Mouse (Mus musculus) neural tube, embryonic 15.5 days (tissue): ENCODE results near the gene 4933411K16Rik. TPM values are rescaled to one million over a fixed set of nuclear protein-coding genes. Genes with fewer than 3 reads are reported as not detected.

Experiments
- ATAC-seq: fragments of 200-750 bp; cut with Nextera tagmentation; 2 replicates; pipeline ENCODE4 v1.8.0; 2017; ENCODE audit warnings: mild to moderate bottlenecking, moderate TSS enrichment, moderate library complexity; ENCODE audit not compliant: low FRiP score
- H3K27ac ChIP-seq: fragments of 300-500 bp; sonication (generic); replicated peaks from 2 replicates; pipeline ENCODE4 v1.5.1; 2015; ENCODE audit warnings: mild to moderate bottlenecking, inconsistent platforms
- H3K27me3 ChIP-seq: fragments of 300-500 bp; sonication (generic); replicated peaks from 2 replicates; pipeline ENCODE4 v1.6.1; 2015; ENCODE audit warnings: inconsistent platforms
- H3K36me3 ChIP-seq: fragments of 300-500 bp; sonication (generic); 2 replicates; pipeline ENCODE4 v1.6.1; 2015; ENCODE audit warnings: inconsistent platforms
- H3K4me1 ChIP-seq: fragments of 300-500 bp; sonication (generic); 2 replicates; pipeline ENCODE4 v1.6.1; 2015; ENCODE audit warnings: inconsistent platforms
- H3K4me2 ChIP-seq: fragments of 300-500 bp; sonication (generic); 2 replicates; pipeline ENCODE4 v1.6.1; 2015; ENCODE audit warnings: inconsistent platforms, mild to moderate bottlenecking, moderate library complexity
- H3K4me3 ChIP-seq: fragments of 300-500 bp; sonication (generic); replicated peaks from 2 replicates; pipeline ENCODE4 v1.5.1; 2015; ENCODE audit warnings: mild to moderate bottlenecking, inconsistent platforms
- H3K9ac ChIP-seq: fragments of 300-500 bp; sonication (generic); replicated peaks from 2 replicates; pipeline ENCODE4 v1.6.1; 2015; ENCODE audit warnings: mild to moderate bottlenecking, inconsistent platforms
- H3K9me3 ChIP-seq: fragments of 300-500 bp; sonication (generic); replicated peaks from 2 replicates; pipeline ENCODE4 v1.6.1; 2016; ENCODE audit warnings: inconsistent platforms
- WGBS: fragments of 180-500 bp; shearing (Covaris S2); methylation state at CpG from one replicate; pipeline ENCODE4 v1.1.7; 2015; ENCODE audit warnings: mixed read lengths; 5-methylcytosine and 5-hydroxymethylcytosine counted together
- polyA plus RNA-seq: library from polyadenylated mRNA; unstranded; fragments of >200 nt; fragmentation: Nextera tagmentation; extraction: Ambion mirVana; gene quantifications from 2 replicates; pipeline ENCODE4 v1.2.1, GENCODE M21; 2015

4933411K16Rik gene
- polyA plus RNA-seq, 1 experiment from 2014 or later = not detected

DNA sequence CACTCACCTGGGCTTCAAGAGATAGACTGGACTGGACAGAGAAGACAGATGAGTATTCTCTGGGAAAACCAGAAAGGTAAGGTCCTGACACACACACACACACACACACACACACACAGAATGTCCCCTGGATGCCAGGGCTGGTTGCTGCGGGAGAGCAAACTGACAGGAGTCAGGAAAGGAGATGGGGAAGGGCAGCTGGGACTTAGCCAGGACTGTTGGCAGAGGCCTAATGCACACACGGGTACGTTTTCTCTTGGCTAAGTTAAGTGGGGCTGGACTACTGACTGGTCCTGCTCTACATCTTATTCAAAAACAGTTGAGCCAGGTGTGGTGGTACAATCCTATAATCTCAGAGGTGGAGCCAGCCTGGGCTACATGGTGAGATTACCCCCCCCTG lies 15.7 kb upstream of the 4933411K16Rik start:
- Histone ChIP-seq H3K9ac (no peak overlapping the region), H3K4me1 (peaks cover 19% of the 10 kb centered on the region), H3K9me3 (no peaks in the 10 kb centered on the region), H3K4me3 (no peak overlapping the region), H3K36me3 (no peaks in the 10 kb centered on the region; the same call in 1 of the 2 replicates), H3K4me2 (no peak overlapping the region), H3K27ac (no peak overlapping the region), H3K27me3 (0 out of 2 replicates have a peak, but pooled peaks cover 6% of the 10 kb centered on the region)
- no peak for ATAC-seq
- WGBS = 77% methylated on average over 3 of the region's 3 CpGs

DNA sequence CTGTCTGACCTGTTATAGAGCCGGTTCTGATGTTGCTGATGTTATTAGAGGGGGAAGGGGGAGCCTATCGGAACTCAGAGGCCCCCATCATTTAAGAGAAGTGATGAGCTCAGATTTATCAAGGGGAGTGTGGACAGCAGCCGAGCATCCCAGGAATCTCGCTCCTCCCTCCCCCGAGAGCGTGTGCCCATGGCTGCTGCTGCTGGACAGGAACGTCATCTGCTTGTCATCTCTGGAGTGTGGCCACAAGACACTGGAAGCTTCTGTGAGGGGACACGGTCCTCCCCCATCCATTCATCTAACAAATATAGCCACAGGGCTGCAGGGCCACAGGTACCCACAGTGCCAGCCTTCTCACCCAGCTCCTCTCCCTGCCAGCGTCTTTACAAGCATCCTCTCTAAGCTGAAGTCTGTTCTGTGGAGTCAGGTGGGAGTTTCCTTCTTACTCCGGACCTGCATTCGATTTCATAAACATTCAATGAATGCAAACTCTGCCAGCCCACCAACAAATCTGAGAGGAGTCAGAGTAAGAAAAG lies 14.8 kb upstream of the 4933411K16Rik start:
- Histone ChIP-seq H3K4me3 (no peak overlapping the region), H3K9ac (no peak overlapping the region), H3K27me3 (0 out of 2 replicates have a peak, but pooled peaks cover 6% of the 10 kb centered on the region), H3K27ac (no peak overlapping the region), H3K36me3 (no peaks in the 10 kb centered on the region; the same call in 1 of the 2 replicates), H3K4me2 (no peak overlapping the region), H3K4me1 (peaks cover 19% of the 10 kb centered on the region), H3K9me3 (no peaks in the 10 kb centered on the region)
- WGBS = 87% methylated on average over 11 of the region's 11 CpGs
- no peak for ATAC-seq

DNA sequence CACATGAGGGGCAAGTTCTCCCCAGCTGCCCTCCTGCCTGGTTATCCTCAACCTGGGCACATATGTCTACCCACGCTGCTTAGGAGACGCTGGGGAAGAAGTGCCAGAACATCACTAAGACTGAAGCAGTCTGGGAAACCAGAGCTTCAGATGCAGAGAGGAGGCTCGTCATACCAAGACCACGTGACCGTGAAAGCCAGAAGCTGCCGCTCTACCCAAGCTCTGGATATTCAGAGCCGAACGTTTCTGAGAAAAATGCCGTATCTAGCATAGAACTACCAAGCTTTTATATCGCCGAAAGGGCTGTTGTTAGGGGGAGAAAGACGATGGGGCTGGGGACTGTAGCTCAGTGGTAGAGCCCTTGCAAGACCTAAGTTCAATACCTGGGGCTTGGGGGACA lies 13.7 kb upstream of the 4933411K16Rik start:
- Histone ChIP-seq H3K9me3 (no peaks in the 10 kb centered on the region), H3K9ac (no peak overlapping the region), H3K27me3 (0 out of 2 replicates have a peak, but pooled peaks cover 6% of the 10 kb centered on the region), H3K4me2 (no peak overlapping the region), H3K4me1 (peaks cover 19% of the 10 kb centered on the region), H3K27ac (no peak overlapping the region), H3K36me3 (no peaks in the 10 kb centered on the region; the same call in 1 of the 2 replicates), H3K4me3 (no peak overlapping the region)
- no peak for ATAC-seq
- 90% methylated on average over 12 of the region's 12 CpGs for WGBS

DNA sequence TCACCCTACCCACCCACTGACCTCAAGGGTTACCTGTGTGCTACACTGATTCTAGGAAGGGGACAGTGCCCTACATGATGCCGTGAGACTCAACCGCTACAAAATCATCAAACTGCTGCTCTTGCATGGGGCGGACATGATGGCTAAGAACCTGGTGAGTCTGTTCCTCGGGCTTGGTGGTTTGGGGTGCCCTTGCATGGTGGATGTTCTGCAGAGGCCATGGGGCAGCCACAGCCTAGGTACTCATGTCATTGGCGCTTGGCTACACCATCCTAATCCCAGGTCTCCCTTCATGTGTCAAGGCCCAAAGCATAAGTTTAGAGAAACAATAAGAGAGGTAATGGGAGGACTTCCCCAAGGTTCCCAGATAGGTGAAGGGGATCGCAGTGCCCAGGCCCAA lies 8.1 kb upstream of the 4933411K16Rik start:
- Histone ChIP-seq H3K27me3 (0 out of 2 replicates have a peak, but pooled peaks cover 6% of the 10 kb centered on the region), H3K27ac (no peak overlapping the region), H3K9me3 (no peaks in the 10 kb centered on the region), H3K9ac (no peak overlapping the region), H3K4me2 (no peak overlapping the region), H3K4me3 (no peak overlapping the region), H3K4me1 (no peaks in the 10 kb centered on the region), H3K36me3 (no peaks in the 10 kb centered on the region)
- WGBS = 97% methylated on average over 6 of the region's 6 CpGs
- no peak for ATAC-seq

DNA sequence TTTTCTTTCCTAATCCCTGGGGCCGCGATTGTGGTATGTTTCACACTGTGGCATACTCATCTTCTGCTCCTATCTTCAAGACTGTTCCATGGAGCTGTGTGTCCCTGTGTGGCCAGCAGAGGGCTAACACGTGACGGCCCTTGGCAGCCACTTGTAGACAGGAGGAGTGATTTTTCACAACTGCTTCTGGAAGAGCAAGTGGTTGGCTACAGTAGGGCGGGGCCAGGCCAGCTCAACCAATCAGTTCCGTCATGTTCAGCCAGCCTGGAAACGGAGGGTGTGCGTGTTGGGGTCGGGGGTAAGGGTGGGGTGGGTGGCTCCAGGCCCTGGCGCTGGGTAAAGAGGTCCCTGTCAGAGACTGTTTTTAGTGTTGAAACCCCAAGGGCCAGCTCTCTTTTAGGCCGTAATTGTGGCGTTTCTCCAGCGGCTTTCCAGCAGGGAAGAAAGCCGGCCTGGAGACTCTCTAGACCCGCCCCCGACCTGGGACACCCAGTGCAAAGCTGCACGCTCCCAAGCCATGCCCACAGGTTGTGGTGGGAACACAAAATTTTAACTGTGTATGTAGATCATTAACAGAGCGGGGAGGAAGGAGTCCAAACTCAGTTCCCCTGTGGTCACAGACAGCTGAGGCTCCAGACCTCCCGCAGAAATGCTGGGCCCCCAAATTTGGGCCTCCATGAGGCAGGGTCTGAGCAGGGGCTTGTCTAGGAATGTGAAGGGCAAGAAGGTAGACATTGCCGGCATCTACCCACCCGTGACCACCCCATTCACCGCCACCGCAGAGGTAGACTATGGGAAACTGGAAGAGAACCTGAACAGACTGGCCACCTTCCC lies 6.6 kb upstream of the 4933411K16Rik start, which contains the start of gene Hoga1:
Hoga1 (plus strand) TSS at position 342 of the 834 bp plus-strand sequence.
- peak within 1 kb of the TSS; percentile 54 for H3K4me2 ChIP-seq
- no peak within 1 kb of the TSS for H3K9ac ChIP-seq
- no peak within 1 kb of the TSS for H3K27ac ChIP-seq
- ATAC-seq = peak; percentile 79
- 23% methylated on average over 23 of the region's 23 CpGs for WGBS
- no peaks in the 10 kb centered on the region for H3K36me3 ChIP-seq
- H3K4me1 ChIP-seq = no peaks in the 10 kb centered on the region
- H3K27me3 ChIP-seq = no peaks in the 10 kb centered on the region
- no peaks in the 10 kb centered on the region for H3K9me3 ChIP-seq
- peak within 1 kb of the TSS; percentile 32 for H3K4me3 ChIP-seq

DNA sequence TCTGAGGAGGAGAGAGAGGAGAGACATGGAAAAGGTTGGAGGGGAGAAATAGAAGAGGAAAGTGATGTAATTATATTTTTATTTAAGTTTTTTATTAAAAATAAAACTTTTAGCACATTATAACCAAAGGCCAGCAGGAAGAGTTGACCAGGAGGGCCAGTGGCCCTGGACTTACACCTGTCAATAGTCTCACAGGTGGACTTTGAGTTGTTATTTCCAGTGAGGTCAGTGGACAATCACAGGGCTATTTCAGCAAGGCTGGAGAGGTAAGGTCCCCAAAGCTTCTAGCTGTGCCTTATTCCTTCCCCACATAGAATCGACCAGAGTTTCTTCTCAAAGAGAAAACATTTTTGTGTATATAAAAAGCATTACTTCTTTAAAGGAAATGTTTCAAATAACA lies 1.8 kb upstream of the 4933411K16Rik start:
- ATAC-seq = no peak
- WGBS = 84% methylated on average over 1 of the region's 1 CpGs

DNA sequence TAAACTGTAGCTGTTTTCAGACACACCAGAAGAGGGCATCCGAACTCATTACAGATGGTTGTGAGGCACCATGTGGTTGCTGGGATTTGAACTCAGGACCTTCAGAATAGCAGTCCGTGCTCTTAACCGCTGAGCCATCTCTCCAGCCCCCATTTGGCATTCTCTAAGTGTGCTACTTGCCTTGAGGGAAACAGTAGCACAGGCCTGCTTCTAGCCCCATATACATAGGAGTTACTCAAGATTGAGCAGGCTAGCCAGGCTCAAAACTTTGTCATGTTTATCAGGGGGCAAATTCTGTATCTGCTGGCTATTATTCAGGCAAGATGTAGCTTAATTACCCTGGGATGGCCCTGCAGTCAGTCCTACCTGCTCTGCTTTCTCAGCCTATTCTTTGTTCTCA lies 697 bp upstream of the 4933411K16Rik start:
- WGBS = 89% methylated on average over 3 of the region's 3 CpGs
- Histone ChIP-seq H3K9ac (no peak overlapping the region), H3K4me1 (no peaks in the 10 kb centered on the region)

More for the DNA sequence above, 1.8 kb upstream of the 4933411K16Rik start:
- Histone ChIP-seq H3K4me3 (no peak overlapping the region), H3K9me3 (no peaks in the 10 kb centered on the region), H3K36me3 (no peaks in the 10 kb centered on the region), H3K27me3 (no peaks in the 10 kb centered on the region), H3K4me2 (no peak overlapping the region), H3K4me1 (no peaks in the 10 kb centered on the region), H3K9ac (no peak overlapping the region), H3K27ac (no peak overlapping the region)

DNA sequence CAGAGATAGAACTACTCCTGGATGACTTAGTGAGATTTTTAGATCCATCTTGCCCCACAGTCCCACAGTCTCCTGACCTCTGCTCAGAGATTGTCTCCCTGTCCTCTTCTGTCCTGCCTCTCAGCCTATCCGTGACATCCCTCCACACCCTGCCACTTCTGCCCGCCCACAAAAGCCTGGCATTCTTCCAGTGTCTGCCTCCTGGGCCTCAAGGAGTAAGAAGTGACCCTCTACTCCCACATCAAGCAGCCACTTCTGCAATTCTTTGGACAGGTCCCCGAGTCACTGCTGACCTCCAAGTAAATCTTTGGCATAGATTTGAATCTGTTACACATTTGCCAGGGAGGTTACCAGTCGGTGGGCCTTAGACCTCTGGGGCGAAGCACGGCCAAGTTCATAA lies 2.2 kb downstream of the 4933411K16Rik start:
- H3K4me3 ChIP-seq = no peak overlapping the region
- H3K9ac ChIP-seq = no peak overlapping the region
- WGBS = 88% methylated on average over 6 of the region's 6 CpGs

More for the DNA sequence above, 697 bp upstream of the 4933411K16Rik start:
- H3K4me2 ChIP-seq = no peak overlapping the region
- H3K36me3 ChIP-seq = no peaks in the 10 kb centered on the region
- no peaks in the 10 kb centered on the region for H3K27me3 ChIP-seq
- no peak overlapping the region for H3K27ac ChIP-seq
- H3K9me3 ChIP-seq = no peaks in the 10 kb centered on the region
- ATAC-seq = no peak
- no peak overlapping the region for H3K4me3 ChIP-seq

DNA sequence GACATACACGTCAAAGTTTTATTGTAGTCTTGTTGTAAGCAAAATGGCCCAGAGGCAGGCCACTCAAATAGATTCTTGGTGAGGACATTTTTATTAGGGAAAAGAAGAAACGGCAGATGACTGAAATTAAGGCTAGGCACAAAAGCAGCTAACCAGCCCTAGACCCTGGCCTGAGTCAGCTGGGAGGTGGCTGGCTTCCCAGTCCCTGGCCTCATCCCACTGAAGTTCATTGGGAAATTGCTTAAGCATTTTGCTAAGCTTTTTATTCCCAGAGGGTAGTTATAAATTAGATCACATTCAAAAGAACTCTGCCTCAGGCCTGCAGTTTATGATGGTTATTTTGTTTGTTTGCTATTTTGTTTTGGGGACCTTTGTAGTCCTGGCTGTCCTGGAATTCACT lies 3.8 kb downstream of the 4933411K16Rik start:
- Histone ChIP-seq H3K4me3 (no peak overlapping the region), H3K9ac (no peak overlapping the region), H3K36me3 (no peaks in the 10 kb centered on the region), H3K27ac (no peak overlapping the region), H3K9me3 (no peaks in the 10 kb centered on the region), H3K4me1 (no peaks in the 10 kb centered on the region), H3K4me2 (no peak overlapping the region), H3K27me3 (no peaks in the 10 kb centered on the region)
- no peak for ATAC-seq
- WGBS = 76% methylated on average over 2 of the region's 2 CpGs

More for the DNA sequence above, 2.2 kb downstream of the 4933411K16Rik start:
- H3K27me3 ChIP-seq = no peaks in the 10 kb centered on the region
- H3K27ac ChIP-seq = no peak overlapping the region
- no peak overlapping the region for H3K4me2 ChIP-seq
- no peaks in the 10 kb centered on the region for H3K4me1 ChIP-seq
- no peaks in the 10 kb centered on the region for H3K9me3 ChIP-seq
- ATAC-seq = no peak
- H3K36me3 ChIP-seq = no peaks in the 10 kb centered on the region

DNA sequence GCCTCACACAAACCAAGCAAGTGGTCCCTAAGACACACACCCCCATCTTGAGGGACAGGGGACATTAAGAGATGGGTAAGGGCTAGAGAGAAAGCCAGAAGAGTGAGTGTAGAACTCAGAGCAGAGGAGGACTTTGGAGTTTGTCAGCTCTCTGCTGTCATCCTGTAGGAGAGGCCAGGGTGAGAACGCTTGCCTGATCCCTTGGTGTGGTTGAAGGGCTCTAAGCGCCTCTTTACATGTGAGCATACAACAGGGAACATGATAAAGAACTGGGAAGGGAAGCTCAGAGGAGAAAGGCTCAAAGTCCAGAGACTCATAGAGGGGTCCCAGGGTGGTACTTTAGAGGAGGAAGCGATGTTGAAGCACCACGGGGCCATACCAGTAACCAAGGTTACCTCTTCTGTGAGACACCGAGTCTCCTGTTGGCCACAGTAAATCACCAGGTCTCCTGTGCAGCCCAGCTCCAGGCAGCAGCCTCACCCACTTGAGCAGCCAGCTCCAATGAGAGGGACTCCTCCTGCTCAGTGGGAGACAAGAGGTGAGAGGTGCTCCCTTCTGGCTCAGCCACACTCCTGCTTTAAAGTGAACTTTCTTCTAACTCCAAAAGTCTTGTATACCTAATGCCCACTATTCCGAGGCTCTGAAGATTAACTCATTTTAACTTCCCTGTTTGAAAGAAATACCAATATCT lies 4.8 kb downstream of the 4933411K16Rik start:
- no peak overlapping the region for H3K4me3 ChIP-seq
- H3K36me3 ChIP-seq = no peaks in the 10 kb centered on the region
- H3K4me2 ChIP-seq = no peak overlapping the region
- no peak overlapping the region for H3K9ac ChIP-seq
- ATAC-seq = no peak
- no peaks in the 10 kb centered on the region for H3K9me3 ChIP-seq
- H3K4me1 ChIP-seq = no peaks in the 10 kb centered on the region
- no peak overlapping the region for H3K27ac ChIP-seq
- H3K27me3 ChIP-seq = no peaks in the 10 kb centered on the region
- 78% methylated on average over 6 of the region's 6 CpGs for WGBS

DNA sequence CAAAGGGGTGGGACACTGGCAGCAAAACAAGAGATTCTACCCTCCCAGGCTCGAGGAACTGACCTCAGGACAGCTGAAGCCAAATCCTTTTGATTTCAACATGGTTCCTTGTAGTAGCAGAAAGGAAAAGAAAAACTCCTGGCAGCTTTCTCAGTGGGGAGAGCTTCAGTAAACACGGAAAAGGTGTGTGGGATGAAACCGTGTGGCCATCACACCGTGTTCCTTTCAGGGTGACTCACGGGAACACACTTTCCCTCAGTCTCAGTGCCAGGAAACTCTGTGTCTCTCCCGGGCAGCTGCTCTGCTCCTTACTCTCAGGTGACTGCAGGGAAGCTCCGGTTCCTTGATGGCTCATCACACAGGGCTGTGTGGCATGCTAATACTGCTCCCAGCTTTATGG lies 6.4 kb downstream of the 4933411K16Rik start:
- Histone ChIP-seq H3K9ac (no peak overlapping the region), H3K4me2 (no peak overlapping the region), H3K4me3 (no peak overlapping the region), H3K4me1 (no peaks in the 10 kb centered on the region), H3K27ac (no peak overlapping the region), H3K9me3 (no peaks in the 10 kb centered on the region), H3K36me3 (no peaks in the 10 kb centered on the region), H3K27me3 (no peaks in the 10 kb centered on the region)
- ATAC-seq = no peak
- 72% methylated on average over 7 of the region's 7 CpGs for WGBS
